Mouse (Mus musculus) adrenal gland, postnatal 10 days (tissue): Measurements from ENCODE around the gene Spz1. TPM values are rescaled to one million over a fixed set of nuclear protein-coding genes. Genes with fewer than 3 reads are reported as not detected.

ENCODE experiments used
- DNase-seq: peaks from one replicate; pipeline ENCODE4 v3.0.0; 2021; ENCODE audit warnings: mixed read lengths
- total RNA-seq, 2 experiments: library from RNA; stranded (reverse); gene quantifications; 2 replicates each; pipeline ENCODE4 v1.2.3; 2021

Spz1 gene
- total RNA-seq, 2 experiments from 2014 or later: not detected

- no peak for DNase-seq
Measured at GRCm38 (mm10) chr13:92578210-92578609, 2.2 kb upstream of the Spz1 start.

- DNase-seq: no peak
Measured at GRCm38 (mm10) chr13:92576688-92577087, 716 bp upstream of the Spz1 start.

GRCm38 (mm10) chr13:92559429-92559828, 16.5 kb downstream of the Spz1 start:
- no peak for DNase-seq

GRCm38 (mm10) chr13:92557229-92557628, 18.7 kb downstream of the Spz1 start:
- no peak for DNase-seq

GRCm38 (mm10) chr13:92556458-92557126, 19.4 kb downstream of the Spz1 start:
- no peak for DNase-seq

- no peak for DNase-seq
Measured at GRCm38 (mm10) chr13:92547093-92547492, 28.9 kb downstream of the Spz1 start.

- no peak for DNase-seq
Measured at GRCm38 (mm10) chr13:92540997-92541396, 35.0 kb downstream of the Spz1 start.

GRCm38 (mm10) chr13:92539126-92539525, 36.8 kb downstream of the Spz1 start:
- no peak for DNase-seq

- DNase-seq: no peak
Measured at GRCm38 (mm10) chr13:92533801-92534200, 42.2 kb downstream of the Spz1 start.

- no peak for DNase-seq
Measured at GRCm38 (mm10) chr13:92532216-92532615, 43.8 kb downstream of the Spz1 start.

GRCm38 (mm10) chr13:92531237-92531636, 44.7 kb downstream of the Spz1 start:
- DNase-seq: no peak

- DNase-seq: peak; percentile 99
Measured at GRCm38 (mm10) chr13:92530721-92531211, 45.2 kb downstream of the Spz1 start, which contains the start of gene Zfyve16. Zfyve16 (minus strand) TSS chr13:92530868.

- DNase-seq: no peak
Measured at GRCm38 (mm10) chr13:92529828-92530720, 45.9 kb downstream of the Spz1 start.

Other genes with a start within 250 kb of the Spz1 start
- 1 to 10 TPM; 5.8 to 6.7 TPM for gene Dhfr, start 221.4 kb downstream of the Spz1 start, total RNA-seq
- gene Msh3, start 221.2 kb downstream of the Spz1 start, total RNA-seq: 10 to 100 TPM; 17.5 to 29.2 TPM
- under 1 TPM; 0.39 to 0.42 TPM for gene Ankrd34b, start 150.3 kb downstream of the Spz1 start, total RNA-seq
- gene Fam151b, start 92.2 kb downstream of the Spz1 start, total RNA-seq: 1 to 10 TPM; 4.8 to 6.2 TPM
- 10 to 100 TPM; 18.5 to 21.5 TPM for gene Zfyve16, start 45.3 kb downstream of the Spz1 start, total RNA-seq
- gene Serinc5, start 34.9 kb upstream of the Spz1 start, total RNA-seq: 10 to 100 TPM; 47.6 to 50.4 TPM
- gene Thbs4, start 218.6 kb upstream of the Spz1 start, total RNA-seq: 1 to 10 TPM; 5.4 to 6.8 TPM